Mouse (Mus musculus): Measurements from ENCODE around the gene Pde3a. TPM values are rescaled to one million over a fixed set of nuclear protein-coding genes. Genes with fewer than 3 reads are reported as not detected.

The Pde3a gene
- polyA plus RNA-seq (2015; fragmentation: Nextera tagmentation; extraction: Ambion mirVana): 2.4 and 3.7 TPM in 2 replicates

DNA sequence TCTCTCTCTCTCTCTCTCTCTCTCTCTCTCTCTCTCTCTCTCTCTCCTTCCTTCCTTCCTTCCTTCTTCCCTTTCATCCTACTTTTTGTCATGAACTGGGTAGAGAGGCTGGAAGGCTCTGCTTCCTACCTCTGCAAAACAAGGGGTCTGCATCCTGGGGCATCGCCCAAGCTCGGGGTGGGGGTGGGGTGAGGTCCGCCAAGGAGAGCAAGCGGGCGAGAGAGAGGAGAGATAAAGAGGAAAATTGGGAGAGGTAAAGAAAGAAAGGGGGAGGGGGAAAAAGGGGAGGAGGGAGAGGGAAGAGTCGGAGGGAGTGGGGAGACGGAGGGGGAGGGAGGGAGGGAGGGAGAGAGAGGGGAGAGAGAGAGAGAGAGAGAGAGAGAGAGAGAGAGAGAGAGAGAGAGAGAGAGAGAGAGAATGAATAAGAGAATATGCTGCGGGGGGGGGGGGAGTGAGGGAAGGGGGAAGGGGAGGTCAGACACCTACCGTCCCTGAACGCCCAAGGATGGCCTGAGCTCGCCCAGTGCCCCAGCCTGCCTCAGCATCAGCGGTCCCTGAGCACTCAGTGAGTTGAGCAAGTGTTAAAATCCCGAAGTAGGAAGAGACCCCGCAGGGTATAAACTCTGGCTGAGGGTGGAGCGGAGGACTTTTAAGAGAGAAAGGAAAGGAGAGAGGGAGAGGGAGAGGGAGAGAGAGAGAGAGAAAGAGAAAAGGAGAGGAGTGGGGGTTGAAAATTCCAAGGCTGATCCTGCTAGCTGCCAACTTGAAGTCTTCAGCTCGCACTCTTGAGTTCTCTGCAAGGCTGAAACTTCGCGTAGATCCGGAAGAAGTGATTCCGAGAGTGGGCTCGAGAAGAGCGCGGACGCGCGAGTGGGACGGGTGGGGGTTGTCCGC, at the start of gene Pde3a:
Pde3a (plus strand) TSS at position 579 of the 894 bp plus-strand sequence.
- Histone ChIP-seq H3K27me3 (replicated peaks) (peaks cover 19% of the 10 kb centered on the region), H3K9ac (replicated peaks) (peak within 1 kb of the TSS; percentile 70), H3K9me3 (replicated peaks) (no peaks in the 10 kb centered on the region), H3K36me3 (no peaks in the 10 kb centered on the region), H3K4me2 (peak within 1 kb of the TSS; percentile 98), H3K4me3 (replicated peaks) (peak within 1 kb of the TSS; percentile 73), H3K4me1 (peaks cover 22% of the 10 kb centered on the region), H3K27ac (replicated peaks) (peak within 1 kb of the TSS; percentile 60)
- ATAC-seq (ENCODE audit: low FRiP score): peak; percentile 53
- WGBS: under 1% methylated on average over 25 of the region's 28 CpGs

DNA sequence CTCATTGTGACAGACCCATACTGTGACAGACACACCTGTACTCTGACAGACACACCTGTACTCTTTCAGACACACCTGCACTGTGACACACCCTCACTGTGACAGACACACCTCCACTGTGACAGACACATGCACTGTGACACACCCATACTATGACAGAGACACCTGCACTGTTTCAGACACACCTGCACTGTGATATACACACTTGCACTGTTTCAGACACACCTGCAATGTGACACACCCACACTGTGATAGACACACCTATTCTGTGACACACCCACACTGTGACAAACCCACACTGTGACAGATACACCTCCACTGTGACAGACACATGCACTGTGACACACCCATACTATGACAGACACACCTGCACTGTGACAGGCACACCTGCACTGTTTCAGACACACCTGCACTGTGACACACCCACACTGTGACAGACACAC, 48.9 kb upstream of the Pde3a start:
- Histone ChIP-seq H3K4me2 (no peak overlapping the region), H3K36me3 (no peaks in the 10 kb centered on the region), H3K9ac (replicated peaks) (no peak overlapping the region), H3K4me1 (no peaks in the 10 kb centered on the region), H3K4me3 (replicated peaks) (no peak overlapping the region), H3K27me3 (replicated peaks) (no peaks in the 10 kb centered on the region), H3K9me3 (replicated peaks) (no peaks in the 10 kb centered on the region), H3K27ac (replicated peaks) (no peak overlapping the region)
- no peak; the same call in 1 of the 2 replicates for ATAC-seq (ENCODE audit: low FRiP score)

- no peaks in the 10 kb centered on the region for H3K9me3 ChIP-seq (replicated peaks)
- WGBS: 85% methylated on average over 6 of the region's 6 CpGs
- no peaks in the 10 kb centered on the region for H3K36me3 ChIP-seq
- H3K27me3 ChIP-seq (replicated peaks): no peaks in the 10 kb centered on the region
- H3K27ac ChIP-seq (replicated peaks): no peak overlapping the region
- no peak overlapping the region for H3K4me2 ChIP-seq
- no peaks in the 10 kb centered on the region for H3K4me1 ChIP-seq
- no peak overlapping the region for H3K4me3 ChIP-seq (replicated peaks)
- no peak for ATAC-seq (ENCODE audit: low FRiP score)
- no peak overlapping the region for H3K9ac ChIP-seq (replicated peaks)
Observed at GRCm38 (mm10) chr6:141207531-141207930, 41.5 kb upstream of the Pde3a start.

GRCm38 (mm10) chr6:141208283-141208872, 40.7 kb upstream of the Pde3a start:
- Histone ChIP-seq H3K27me3 (replicated peaks) (no peaks in the 10 kb centered on the region), H3K9ac (replicated peaks) (no peak overlapping the region), H3K4me2 (no peak overlapping the region), H3K4me3 (replicated peaks) (no peak overlapping the region), H3K4me1 (no peaks in the 10 kb centered on the region), H3K27ac (replicated peaks) (no peak overlapping the region), H3K36me3 (no peaks in the 10 kb centered on the region), H3K9me3 (replicated peaks) (no peaks in the 10 kb centered on the region)
- 94% methylated on average over 1 of the region's 1 CpGs for WGBS
- no peak for ATAC-seq (ENCODE audit: low FRiP score)

- H3K4me2 ChIP-seq: no peak overlapping the region
- no peak overlapping the region for H3K27ac ChIP-seq (replicated peaks)
- WGBS: 91% methylated on average over 3 of the region's 3 CpGs
- ATAC-seq (ENCODE audit: low FRiP score): no peak
- H3K4me1 ChIP-seq: no peaks in the 10 kb centered on the region
- no peaks in the 10 kb centered on the region for H3K36me3 ChIP-seq
- H3K27me3 ChIP-seq (replicated peaks): no peaks in the 10 kb centered on the region
- no peaks in the 10 kb centered on the region for H3K9me3 ChIP-seq (replicated peaks)
- H3K9ac ChIP-seq (replicated peaks): no peak overlapping the region
- H3K4me3 ChIP-seq (replicated peaks): no peak overlapping the region
Observed at GRCm38 (mm10) chr6:141210021-141210420, 39.0 kb upstream of the Pde3a start.

GRCm38 (mm10) chr6:141221081-141221480, 28.0 kb upstream of the Pde3a start:
- Histone ChIP-seq H3K27ac (replicated peaks) (no peak overlapping the region), H3K4me1 (no peaks in the 10 kb centered on the region), H3K36me3 (no peaks in the 10 kb centered on the region), H3K27me3 (replicated peaks) (no peaks in the 10 kb centered on the region), H3K9me3 (replicated peaks) (no peaks in the 10 kb centered on the region), H3K4me3 (replicated peaks) (no peak overlapping the region), H3K4me2 (no peak overlapping the region), H3K9ac (replicated peaks) (no peak overlapping the region)
- 71% methylated on average over 3 of the region's 3 CpGs for WGBS
- no peak for ATAC-seq (ENCODE audit: low FRiP score)

GRCm38 (mm10) chr6:141226851-141227657, 22.0 kb upstream of the Pde3a start:
- H3K27me3 ChIP-seq (replicated peaks): no peaks in the 10 kb centered on the region
- WGBS: 72% methylated on average over 15 of the region's 15 CpGs
- no peak overlapping the region for H3K9ac ChIP-seq (replicated peaks)
- no peak overlapping the region for H3K4me3 ChIP-seq (replicated peaks)
- no peak overlapping the region for H3K4me2 ChIP-seq
- H3K36me3 ChIP-seq: no peaks in the 10 kb centered on the region
- ATAC-seq (ENCODE audit: low FRiP score): no peak
- H3K4me1 ChIP-seq: no peaks in the 10 kb centered on the region
- no peak overlapping the region for H3K27ac ChIP-seq (replicated peaks)
- H3K9me3 ChIP-seq (replicated peaks): no peaks in the 10 kb centered on the region

GRCm38 (mm10) chr6:141227658-141228005, 21.4 kb upstream of the Pde3a start:
- Histone ChIP-seq H3K9me3 (replicated peaks) (no peaks in the 10 kb centered on the region), H3K27ac (replicated peaks) (no peak overlapping the region), H3K4me3 (replicated peaks) (no peak overlapping the region), H3K4me1 (no peaks in the 10 kb centered on the region), H3K36me3 (no peaks in the 10 kb centered on the region), H3K9ac (replicated peaks) (no peak overlapping the region), H3K4me2 (no peak overlapping the region), H3K27me3 (replicated peaks) (no peaks in the 10 kb centered on the region)
- 53% methylated on average over 3 of the region's 3 CpGs for WGBS
- no peak for ATAC-seq (ENCODE audit: low FRiP score)

- no peaks in the 10 kb centered on the region for H3K27me3 ChIP-seq (replicated peaks)
- H3K9ac ChIP-seq (replicated peaks): no peak overlapping the region
- H3K4me2 ChIP-seq: no peak overlapping the region
- no peak overlapping the region for H3K27ac ChIP-seq (replicated peaks)
- no peaks in the 10 kb centered on the region for H3K36me3 ChIP-seq
- ATAC-seq (ENCODE audit: low FRiP score): no peak
- no peaks in the 10 kb centered on the region for H3K4me1 ChIP-seq
- H3K4me3 ChIP-seq (replicated peaks): no peak overlapping the region
- no peaks in the 10 kb centered on the region for H3K9me3 ChIP-seq (replicated peaks)
- WGBS: 79% methylated on average over 6 of the region's 6 CpGs
Observed at GRCm38 (mm10) chr6:141232756-141233382, 16.2 kb upstream of the Pde3a start.

GRCm38 (mm10) chr6:141241809-141242208, 7.3 kb upstream of the Pde3a start:
- 100% methylated on average over 1 of the region's 1 CpGs for WGBS
- Histone ChIP-seq H3K27me3 (replicated peaks) (no peaks in the 10 kb centered on the region), H3K9ac (replicated peaks) (no peak overlapping the region), H3K9me3 (replicated peaks) (no peaks in the 10 kb centered on the region), H3K4me2 (no peak overlapping the region), H3K4me1 (peaks cover 6% of the 10 kb centered on the region), H3K27ac (replicated peaks) (no peak overlapping the region), H3K36me3 (no peaks in the 10 kb centered on the region), H3K4me3 (replicated peaks) (no peak overlapping the region)
- no peak for ATAC-seq (ENCODE audit: low FRiP score)

- Histone ChIP-seq H3K4me1 (peaks cover 16% of the 10 kb centered on the region), H3K27ac (replicated peaks) (no peak overlapping the region), H3K27me3 (replicated peaks) (peaks cover 8% of the 10 kb centered on the region; the same call in 1 of the 2 replicates), H3K4me2 (no peak overlapping the region), H3K9me3 (replicated peaks) (no peaks in the 10 kb centered on the region), H3K4me3 (replicated peaks) (no peak overlapping the region), H3K9ac (replicated peaks) (no peak overlapping the region), H3K36me3 (no peaks in the 10 kb centered on the region)
- no peak for ATAC-seq (ENCODE audit: low FRiP score)
- 91% methylated on average over 4 of the region's 4 CpGs for WGBS
Observed at GRCm38 (mm10) chr6:141245089-141245488, 4.0 kb upstream of the Pde3a start.
